Mouse (Mus musculus): ENCODE data around the gene Pih1d2. TPM values are rescaled to one million over a fixed set of nuclear protein-coding genes. Genes with fewer than 3 reads are reported as not detected.

Pih1d2 gene
- 3.7 and 3.9 TPM in 2 replicates for polyA plus RNA-seq (2015; fragmentation: Nextera tagmentation; extraction: Ambion mirVana)

DNA sequence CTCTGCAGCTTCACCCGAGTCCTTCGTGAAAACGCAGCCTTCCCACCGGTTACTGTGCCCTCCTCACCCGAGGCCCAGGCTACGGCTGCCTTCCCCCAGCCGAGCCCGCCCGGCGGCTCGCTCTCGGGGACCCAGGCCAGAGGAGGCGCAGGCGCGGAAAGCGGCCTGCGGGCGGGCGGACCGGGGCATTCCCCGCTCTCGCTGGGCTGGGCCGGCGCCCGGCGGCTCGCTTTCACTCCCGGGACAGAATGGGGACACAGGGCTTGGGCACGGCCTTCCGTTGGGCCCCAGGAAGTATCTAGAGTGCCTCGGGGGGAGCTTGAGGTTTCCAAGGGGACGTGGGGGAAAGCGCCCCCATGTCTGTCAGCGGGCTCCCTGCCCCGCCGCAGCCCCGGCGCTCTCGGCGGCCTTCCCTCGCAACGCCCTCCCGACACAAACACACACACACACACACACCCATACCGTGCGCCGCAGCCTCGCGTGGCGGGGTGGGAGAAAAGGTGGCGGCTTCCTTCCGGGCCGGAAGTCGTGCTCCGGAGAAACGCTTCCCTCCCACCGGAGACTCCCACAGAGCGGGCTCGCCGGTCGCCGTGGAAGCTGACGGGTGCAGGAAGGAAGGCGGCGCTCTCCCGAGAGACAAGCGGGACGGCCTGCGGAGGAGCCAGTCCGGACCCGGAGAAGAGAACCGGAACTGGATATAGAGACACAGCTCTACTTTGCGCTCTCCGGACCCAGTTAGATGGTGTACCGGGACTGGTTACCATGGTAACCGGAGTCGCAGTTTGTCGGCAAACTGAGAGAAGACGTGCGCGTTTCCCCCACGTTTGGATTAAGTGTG is at the start of gene Pih1d2, which contains the start of gene Nkapd1:
Gene Pih1d2 (plus strand): TSS at position 556 of the 838 bp plus-strand sequence.
Gene Nkapd1 (minus strand): TSS at position 699 of the 838 bp plus-strand sequence.
- under 1% methylated on average over 71 of the region's 81 CpGs for WGBS
- ATAC-seq (ENCODE audit: insufficient read depth, low FRiP score), result peak; percentile 93
- H3K9ac ChIP-seq (ENCODE audit: low read length), result peak within 1 kb of the TSS; percentile 91
- peak within 1 kb of the TSS; percentile 97 for H3K27ac ChIP-seq (ENCODE audit: low read length)
- peaks cover 5% of the 10 kb centered on the region for H3K4me1 ChIP-seq (ENCODE audit: control insufficient read depth, insufficient read depth, low read length)
- H3K4me3 ChIP-seq (replicated peaks; ENCODE audit: low read length), result peak within 1 kb of the TSS; percentile 67
- H3K4me2 ChIP-seq (ENCODE audit: low read depth, low read length), result peak within 1 kb of the TSS; percentile 70
- no peaks in the 10 kb centered on the region for H3K9me3 ChIP-seq (replicated peaks; ENCODE audit: control insufficient read depth, low read length)
- H3K27me3 ChIP-seq (ENCODE audit: control insufficient read depth, insufficient read depth, low read length), result no peaks in the 10 kb centered on the region
- peaks cover 13% of the 10 kb centered on the region; the same call in 1 of the 2 replicates for H3K36me3 ChIP-seq (ENCODE audit: control insufficient read depth, insufficient read depth, low read length)

- no peaks in the 10 kb centered on the region for H3K4me1 ChIP-seq (ENCODE audit: control insufficient read depth, insufficient read depth, low read length)
- no peak overlapping the region for H3K27ac ChIP-seq (ENCODE audit: low read length)
- 77% methylated on average over 4 of the region's 4 CpGs for WGBS
- no peak overlapping the region for H3K4me2 ChIP-seq (ENCODE audit: low read depth, low read length)
- no peak for ATAC-seq (ENCODE audit: insufficient read depth, low FRiP score)
- no peak overlapping the region for H3K9ac ChIP-seq (ENCODE audit: low read length)
- no peaks in the 10 kb centered on the region for H3K9me3 ChIP-seq (replicated peaks; ENCODE audit: control insufficient read depth, low read length)
- H3K36me3 ChIP-seq (ENCODE audit: control insufficient read depth, insufficient read depth, low read length), result no peaks in the 10 kb centered on the region
- H3K27me3 ChIP-seq (ENCODE audit: control insufficient read depth, insufficient read depth, low read length), result no peaks in the 10 kb centered on the region
- no peak overlapping the region for H3K4me3 ChIP-seq (replicated peaks; ENCODE audit: low read length)
These were observed 49.7 kb upstream of the Pih1d2 start for GRCm38 (mm10) chr9:50567372-50567771.

DNA sequence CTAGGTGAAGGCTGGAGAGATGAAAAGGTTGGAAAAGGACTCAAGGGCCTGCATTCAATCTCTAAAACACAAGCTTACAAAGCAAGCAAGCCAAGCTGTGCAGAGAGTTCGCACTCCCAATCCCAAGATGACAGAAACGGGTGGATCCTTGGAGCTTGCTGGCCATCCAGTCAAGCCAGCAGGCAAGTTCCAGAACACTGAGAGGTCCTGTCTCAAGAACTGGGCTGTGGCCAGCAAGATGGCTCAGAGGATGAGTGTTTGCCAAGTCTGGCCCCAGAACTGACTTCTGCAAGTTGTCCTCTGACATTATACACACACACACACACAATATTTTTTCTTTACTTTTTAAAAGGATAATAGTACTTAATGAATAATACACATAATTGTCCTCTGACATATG is 49.2 kb upstream of the Pih1d2 start:
- Histone ChIP-seq H3K4me3 (replicated peaks; ENCODE audit: low read length) (no peak overlapping the region), H3K9ac (ENCODE audit: low read length) (no peak overlapping the region), H3K4me2 (ENCODE audit: low read depth, low read length) (no peak overlapping the region), H3K27ac (ENCODE audit: low read length) (no peak overlapping the region), H3K27me3 (ENCODE audit: control insufficient read depth, insufficient read depth, low read length) (no peaks in the 10 kb centered on the region), H3K9me3 (replicated peaks; ENCODE audit: control insufficient read depth, low read length) (no peaks in the 10 kb centered on the region), H3K36me3 (ENCODE audit: control insufficient read depth, insufficient read depth, low read length) (no peaks in the 10 kb centered on the region), H3K4me1 (ENCODE audit: control insufficient read depth, insufficient read depth, low read length) (no peaks in the 10 kb centered on the region)
- WGBS, result 75% methylated on average over 2 of the region's 2 CpGs
- ATAC-seq (ENCODE audit: insufficient read depth, low FRiP score), result no peak

- peak; percentile 83 for ATAC-seq (ENCODE audit: insufficient read depth, low FRiP score)
- 57% methylated on average over 10 of the region's 10 CpGs for WGBS
- H3K27ac ChIP-seq (ENCODE audit: low read length), result peak overlapping the region; percentile 66; the same call in 1 of the 2 replicates
These were observed 47.3 kb upstream of the Pih1d2 start for GRCm38 (mm10) chr9:50569599-50570525.

DNA sequence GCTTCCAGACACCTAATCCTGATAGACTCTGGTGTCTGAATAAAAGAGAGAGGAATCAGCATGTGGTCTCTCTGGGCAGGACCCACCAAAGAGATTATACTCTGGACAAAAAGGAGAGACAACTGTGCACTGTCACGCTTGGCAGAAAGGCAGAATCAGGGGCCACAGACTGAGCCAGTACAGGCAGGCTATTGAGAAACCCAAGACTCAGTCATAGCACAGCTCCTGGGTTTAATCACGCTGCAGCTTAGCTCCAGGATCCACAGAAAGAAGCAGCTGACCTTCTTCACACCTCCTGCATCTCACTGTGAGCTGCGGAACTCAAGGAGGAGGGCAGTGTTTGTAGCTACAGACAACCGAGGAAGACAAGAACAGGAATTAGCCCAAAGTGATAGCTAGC is 36.8 kb upstream of the Pih1d2 start:
- WGBS, result 32% methylated on average over 4 of the region's 4 CpGs
- no peak overlapping the region for H3K4me2 ChIP-seq (ENCODE audit: low read depth, low read length)
- no peaks in the 10 kb centered on the region for H3K27me3 ChIP-seq (ENCODE audit: control insufficient read depth, insufficient read depth, low read length)
- H3K9me3 ChIP-seq (replicated peaks; ENCODE audit: control insufficient read depth, low read length), result no peaks in the 10 kb centered on the region
- ATAC-seq (ENCODE audit: insufficient read depth, low FRiP score), result no peak
- no peak overlapping the region for H3K9ac ChIP-seq (ENCODE audit: low read length)
- no peaks in the 10 kb centered on the region for H3K36me3 ChIP-seq (ENCODE audit: control insufficient read depth, insufficient read depth, low read length)
- H3K4me1 ChIP-seq (ENCODE audit: control insufficient read depth, insufficient read depth, low read length), result no peaks in the 10 kb centered on the region
- H3K4me3 ChIP-seq (replicated peaks; ENCODE audit: low read length), result no peak overlapping the region
- no peak overlapping the region for H3K27ac ChIP-seq (ENCODE audit: low read length)

More at GRCm38 (mm10) chr9:50569599-50570525, 47.3 kb upstream of the Pih1d2 start:
- H3K36me3 ChIP-seq (ENCODE audit: control insufficient read depth, insufficient read depth, low read length), result no peaks in the 10 kb centered on the region
- no peaks in the 10 kb centered on the region for H3K9me3 ChIP-seq (replicated peaks; ENCODE audit: control insufficient read depth, low read length)
- no peaks in the 10 kb centered on the region for H3K4me1 ChIP-seq (ENCODE audit: control insufficient read depth, insufficient read depth, low read length)
- no peak overlapping the region for H3K9ac ChIP-seq (ENCODE audit: low read length)
- no peak overlapping the region for H3K4me2 ChIP-seq (ENCODE audit: low read depth, low read length)
- H3K4me3 ChIP-seq (replicated peaks; ENCODE audit: low read length), result no peak overlapping the region
- H3K27me3 ChIP-seq (ENCODE audit: control insufficient read depth, insufficient read depth, low read length), result no peaks in the 10 kb centered on the region

GRCm38 (mm10) chr9:50585145-50585818 is 31.8 kb upstream of the Pih1d2 start:
- Histone ChIP-seq H3K36me3 (ENCODE audit: control insufficient read depth, insufficient read depth, low read length) (no peaks in the 10 kb centered on the region), H3K27ac (ENCODE audit: low read length) (no peak overlapping the region), H3K9ac (ENCODE audit: low read length) (no peak overlapping the region), H3K27me3 (ENCODE audit: control insufficient read depth, insufficient read depth, low read length) (no peaks in the 10 kb centered on the region), H3K4me3 (replicated peaks; ENCODE audit: low read length) (no peak overlapping the region), H3K4me1 (ENCODE audit: control insufficient read depth, insufficient read depth, low read length) (peaks cover 6% of the 10 kb centered on the region; the same call in 1 of the 2 replicates), H3K4me2 (ENCODE audit: low read depth, low read length) (no peak overlapping the region), H3K9me3 (replicated peaks; ENCODE audit: control insufficient read depth, low read length) (no peaks in the 10 kb centered on the region)
- 76% methylated on average over 6 of the region's 6 CpGs for WGBS
- no peak for ATAC-seq (ENCODE audit: insufficient read depth, low FRiP score)

DNA sequence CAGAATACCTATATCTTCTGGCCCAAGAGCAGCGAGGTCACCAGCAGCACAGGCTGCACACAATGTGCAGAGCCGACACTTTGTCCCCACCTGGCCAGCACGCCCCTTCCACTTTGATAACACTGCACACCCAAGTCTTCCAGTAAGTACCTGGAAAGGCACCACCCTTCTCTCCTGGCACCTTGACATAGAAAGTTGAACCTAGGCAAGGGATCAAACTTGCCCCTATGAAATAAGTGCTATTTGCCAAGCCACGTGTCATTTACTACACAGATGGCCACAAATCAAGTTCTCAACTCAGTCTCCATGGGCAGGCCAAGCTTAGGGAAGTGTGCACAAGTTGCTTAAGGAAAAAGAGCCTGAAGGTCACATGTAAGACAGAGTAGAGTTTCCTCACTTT is 30.2 kb upstream of the Pih1d2 start:
- no peak overlapping the region for H3K4me2 ChIP-seq (ENCODE audit: low read depth, low read length)
- no peaks in the 10 kb centered on the region for H3K27me3 ChIP-seq (ENCODE audit: control insufficient read depth, insufficient read depth, low read length)
- H3K27ac ChIP-seq (ENCODE audit: low read length), result peak overlapping the region; percentile 13
- no peak overlapping the region for H3K4me3 ChIP-seq (replicated peaks; ENCODE audit: low read length)
- WGBS, result 49% methylated on average over 4 of the region's 4 CpGs
- H3K9ac ChIP-seq (ENCODE audit: low read length), result no peak overlapping the region
- ATAC-seq (ENCODE audit: insufficient read depth, low FRiP score), result peak; percentile 80; the same call in 1 of the 2 replicates
- H3K4me1 ChIP-seq (ENCODE audit: control insufficient read depth, insufficient read depth, low read length), result peaks cover 6% of the 10 kb centered on the region; the same call in 1 of the 2 replicates
- no peaks in the 10 kb centered on the region for H3K36me3 ChIP-seq (ENCODE audit: control insufficient read depth, insufficient read depth, low read length)
- no peaks in the 10 kb centered on the region for H3K9me3 ChIP-seq (replicated peaks; ENCODE audit: control insufficient read depth, low read length)

GRCm38 (mm10) chr9:50590856-50591518 is 26.1 kb upstream of the Pih1d2 start:
- 70% methylated on average over 10 of the region's 10 CpGs for WGBS
- ATAC-seq (ENCODE audit: insufficient read depth, low FRiP score), result no peak; the same call in 1 of the 2 replicates

More at GRCm38 (mm10) chr9:50590856-50591518, 26.1 kb upstream of the Pih1d2 start:
- Histone ChIP-seq H3K4me2 (ENCODE audit: low read depth, low read length) (no peak overlapping the region), H3K27ac (ENCODE audit: low read length) (no peak overlapping the region), H3K4me1 (ENCODE audit: control insufficient read depth, insufficient read depth, low read length) (peaks cover 6% of the 10 kb centered on the region; the same call in 1 of the 2 replicates), H3K9ac (ENCODE audit: low read length) (no peak overlapping the region), H3K9me3 (replicated peaks; ENCODE audit: control insufficient read depth, low read length) (no peaks in the 10 kb centered on the region), H3K4me3 (replicated peaks; ENCODE audit: low read length) (no peak overlapping the region), H3K36me3 (ENCODE audit: control insufficient read depth, insufficient read depth, low read length) (peaks cover 7% of the 10 kb centered on the region; the same call in 1 of the 2 replicates), H3K27me3 (ENCODE audit: control insufficient read depth, insufficient read depth, low read length) (no peaks in the 10 kb centered on the region)
